14 mouse cellular contexts compared by ENCODE assay signal in the genomic region with DNA sequence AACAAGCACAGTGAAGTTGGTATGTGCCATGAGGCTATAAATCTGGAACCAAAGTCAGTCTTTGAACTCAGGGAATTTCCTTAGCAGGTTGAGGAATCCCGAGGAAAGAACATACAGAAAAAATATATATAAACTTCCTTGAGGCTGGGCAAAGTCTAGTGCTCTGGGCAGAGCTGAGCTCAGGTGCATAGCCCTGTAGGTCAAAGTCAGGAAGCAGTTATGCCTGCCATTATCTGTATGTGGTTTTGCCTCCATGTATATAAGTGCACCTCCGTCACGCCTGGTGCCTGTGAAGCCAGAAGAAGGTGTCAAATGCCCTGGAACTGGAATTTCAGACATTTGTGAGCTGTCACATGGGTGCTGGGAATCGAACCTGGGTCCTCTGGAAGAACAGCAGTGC. TPM values are rescaled to one million over a fixed set of nuclear protein-coding genes. Genes with fewer than 3 reads are reported as not detected.
DNase-seq lines count a peak whose midpoint lies in the region; ATAC-seq lines count a peak whose summit lies in the region.
"Had no signal": no experiment of that assay in that cellular context is flagged by ENCODE, and none has a peak within 500 bp of the region (broad histone marks: within the 10 kb centered on the region; RNA-seq: fewer than 3 reads in every experiment).

No protein-coding gene starts in this region.

- ATAC-seq in heart, embryonic 13.5 days (ENCODE audit: extremely low read depth, insufficient number of reproducible peaks, low FRiP score, low TSS enrichment), result no peak
- ATAC-seq in liver, embryonic 15.5 days (ENCODE audit: insufficient read depth), result no peak
- no peak for ATAC-seq in liver, embryonic 11.5 days (replicated peaks; ENCODE audit: low FRiP score)
- ATAC-seq in embryonic facial prominence, embryonic 14.5 days (ENCODE audit: low read depth), result no peak
- ATAC-seq in stomach, embryonic 14.5 days (ENCODE audit: insufficient number of reproducible peaks, insufficient read depth, low FRiP score, low read depth), result no peak

- no peak overlapping the region for H3K27ac ChIP-seq in heart, embryonic 13.5 days (replicated peaks)
- no peak overlapping the region for H3K27ac ChIP-seq in liver, embryonic 15.5 days (replicated peaks)
- H3K27ac ChIP-seq in liver, embryonic 11.5 days (ENCODE audit: low read depth, low read length), result no peak overlapping the region
- H3K27ac ChIP-seq in embryonic facial prominence, embryonic 14.5 days (replicated peaks; ENCODE audit: low read depth, low read length), result no peak overlapping the region
- no peak overlapping the region for H3K27ac ChIP-seq in stomach, embryonic 14.5 days (ENCODE audit: low read length)
- H3K27ac ChIP-seq: forebrain, embryonic 15.5 days had no signal

- DNase-seq in heart, postnatal 14 days, result no peak
- DNase-seq in liver, embryonic 11.5 days (ENCODE audit: low spot score), result no peak
- no peak for DNase-seq in embryonic facial prominence, embryonic 14.5 days (ENCODE audit: low spot score)
- no peak for DNase-seq in frontal cortex, postnatal 14 days (ENCODE audit: low spot score in 2 of 2)
- DNase-seq: adrenal gland, postnatal 14 days; gastrocnemius, postnatal 14 days; kidney, postnatal 10 days; retina, postnatal 1 day; thymus, postnatal 25 days had no signal

- intact Hi-C loops in heart, postnatal 14 days (cut with DNase I), result loop anchor here (5.0 kb wide), 1 partner anchor 93 kb away; a partner anchor contains a TSS

- H3K4me2 ChIP-seq in heart, embryonic 13.5 days, result peak overlapping the region; percentile 77
- H3K4me2 ChIP-seq in liver, embryonic 15.5 days, result peak overlapping the region; percentile 92
- no peak overlapping the region for H3K4me2 ChIP-seq in liver, embryonic 11.5 days
- peak overlapping the region; percentile 76; the same call in 1 of the 2 replicates for H3K4me2 ChIP-seq in embryonic facial prominence, embryonic 14.5 days (ENCODE audit: low read depth, low read length)
- peak overlapping the region; percentile 58 for H3K4me2 ChIP-seq in stomach, embryonic 14.5 days (replicated peaks; ENCODE audit: low read depth, low read length)

- no peak overlapping the region for H3K9ac ChIP-seq in heart, embryonic 13.5 days
- H3K9ac ChIP-seq in liver, embryonic 15.5 days, result no peak overlapping the region
- H3K9ac ChIP-seq in liver, embryonic 11.5 days (ENCODE audit: low read depth, low read length), result no peak overlapping the region
- H3K9ac ChIP-seq in embryonic facial prominence, embryonic 14.5 days (ENCODE audit: low read depth, low read length), result no peak overlapping the region
- no peak overlapping the region for H3K9ac ChIP-seq in stomach, embryonic 14.5 days (replicated peaks; ENCODE audit: low read depth, low read length)

- 81% methylated on average over 4 of the region's 4 CpGs for WGBS in heart, embryonic 13.5 days
- 55% methylated on average over 4 of the region's 4 CpGs for WGBS in liver, embryonic 15.5 days (ENCODE audit: insufficient replicate concordance)
- WGBS in liver, embryonic 11.5 days, result 81% methylated on average over 4 of the region's 4 CpGs
- 87% methylated on average over 4 of the region's 4 CpGs for WGBS in embryonic facial prominence, embryonic 14.5 days
- WGBS in stomach, embryonic 14.5 days, result 77% methylated on average over 4 of the region's 4 CpGs

- H3K36me3 ChIP-seq in heart, embryonic 13.5 days, result peaks cover 30% of the 10 kb centered on the region
- H3K36me3 ChIP-seq in liver, embryonic 15.5 days (replicated peaks), result no peaks in the 10 kb centered on the region
- H3K36me3 ChIP-seq in liver, embryonic 11.5 days (ENCODE audit: control insufficient read depth, insufficient read depth, low read length), result 0 out of 2 replicates have a peak, but pooled peaks cover 6% of the 10 kb centered on the region
- peaks cover 16% of the 10 kb centered on the region for H3K36me3 ChIP-seq in embryonic facial prominence, embryonic 14.5 days (ENCODE audit: control insufficient read depth, insufficient read depth, low read length)
- peaks cover 10% of the 10 kb centered on the region; the same call in 1 of the 2 replicates for H3K36me3 ChIP-seq in stomach, embryonic 14.5 days (ENCODE audit: control insufficient read depth, insufficient read depth, low read length)

- no peaks in the 10 kb centered on the region for H3K27me3 ChIP-seq in heart, embryonic 13.5 days (replicated peaks)
- no peaks in the 10 kb centered on the region for H3K27me3 ChIP-seq in liver, embryonic 15.5 days
- H3K27me3 ChIP-seq in liver, embryonic 11.5 days (replicated peaks; ENCODE audit: control insufficient read depth, insufficient read depth, low read length), result no peaks in the 10 kb centered on the region
- no peaks in the 10 kb centered on the region for H3K27me3 ChIP-seq in embryonic facial prominence, embryonic 14.5 days (replicated peaks; ENCODE audit: control insufficient read depth, insufficient read depth, low read length)
- H3K27me3 ChIP-seq in stomach, embryonic 14.5 days (ENCODE audit: control insufficient read depth, insufficient read depth, low read length), result no peaks in the 10 kb centered on the region
- H3K27me3 ChIP-seq: forebrain, embryonic 15.5 days had no signal

- H3K4me3 ChIP-seq in heart, embryonic 13.5 days, result peak overlapping the region; percentile 89; the same call in 1 of the 2 replicates
- H3K4me3 ChIP-seq in liver, embryonic 15.5 days (replicated peaks), result no peak overlapping the region
- H3K4me3 ChIP-seq in liver, embryonic 11.5 days (ENCODE audit: low read depth, low read length), result no peak overlapping the region
- no peak overlapping the region for H3K4me3 ChIP-seq in embryonic facial prominence, embryonic 14.5 days (ENCODE audit: low read depth, low read length)
- 0 out of 2 replicates have a peak overlapping the region, but pooled peaks have one; percentile 73 for H3K4me3 ChIP-seq in stomach, embryonic 14.5 days (ENCODE audit: low read depth, low read length)

- no peaks in the 10 kb centered on the region for H3K9me3 ChIP-seq in heart, embryonic 13.5 days
- H3K9me3 ChIP-seq in liver, embryonic 15.5 days (replicated peaks), result no peaks in the 10 kb centered on the region
- H3K9me3 ChIP-seq in liver, embryonic 11.5 days (ENCODE audit: control insufficient read depth, low read length), result no peaks in the 10 kb centered on the region
- no peaks in the 10 kb centered on the region for H3K9me3 ChIP-seq in embryonic facial prominence, embryonic 14.5 days (ENCODE audit: control insufficient read depth, low read length)
- no peaks in the 10 kb centered on the region for H3K9me3 ChIP-seq in stomach, embryonic 14.5 days (ENCODE audit: control insufficient read depth, low read depth, low read length)
- H3K9me3 ChIP-seq: forebrain, embryonic 15.5 days; megakaryocyte, embryonic 14.5 days had no signal

- H3K4me1 ChIP-seq in heart, embryonic 13.5 days, result peaks cover 23% of the 10 kb centered on the region
- peaks cover 34% of the 10 kb centered on the region for H3K4me1 ChIP-seq in liver, embryonic 15.5 days (replicated peaks)
- H3K4me1 ChIP-seq in liver, embryonic 11.5 days (replicated peaks; ENCODE audit: control insufficient read depth, insufficient read depth, low read length), result peaks cover 9% of the 10 kb centered on the region
- 0 out of 2 replicates have a peak, but pooled peaks cover 3% of the 10 kb centered on the region for H3K4me1 ChIP-seq in embryonic facial prominence, embryonic 14.5 days (ENCODE audit: control insufficient read depth, insufficient read depth, low read length)
- H3K4me1 ChIP-seq in stomach, embryonic 14.5 days (ENCODE audit: control insufficient read depth, insufficient read depth, low read length), result peaks cover 5% of the 10 kb centered on the region; the same call in 1 of the 2 replicates

RNA-seq across cellular contexts. Expression of a gene that starts 2.5 kb away (rescaled TPM):
- 7.7 and 9.9 TPM in 2 replicates for polyA plus RNA-seq in heart, embryonic 13.5 days (2015; fragmentation: Nextera tagmentation; extraction: Ambion mirVana)
- 1 to 10 TPM; 5.0 to 5.4 TPM for total RNA-seq in heart, postnatal 14 days (2021)
- 7.8 and 9.6 TPM in 2 replicates for polyA plus RNA-seq in liver, embryonic 15.5 days (2015; fragmentation: Nextera tagmentation; extraction: Ambion mirVana)
- polyA plus RNA-seq in liver, embryonic 11.5 days (2014; fragmentation: Nextera tagmentation; extraction: Ambion mirVana), result 10.1 and 10.9 TPM in 2 replicates
- polyA plus RNA-seq in embryonic facial prominence, embryonic 14.5 days (2014; fragmentation: Nextera tagmentation; extraction: Ambion mirVana), result 12.6 and 13.9 TPM in 2 replicates
- polyA plus RNA-seq in stomach, embryonic 14.5 days (2014; fragmentation: Nextera tagmentation; extraction: Ambion mirVana), result 18.7 and 21.2 TPM in 2 replicates

RNA-seq across cellular contexts. Expression of a gene that starts 18.9 kb away (rescaled TPM):
- polyA plus RNA-seq in heart, embryonic 13.5 days (2015; fragmentation: Nextera tagmentation; extraction: Ambion mirVana), result 68.6 and 84.6 TPM in 2 replicates
- total RNA-seq in heart, postnatal 14 days (2021), result 10 to 100 TPM; 46.5 to 47.9 TPM
- polyA plus RNA-seq in liver, embryonic 15.5 days (2015; fragmentation: Nextera tagmentation; extraction: Ambion mirVana), result 582 and 589 TPM in 2 replicates
- polyA plus RNA-seq in liver, embryonic 11.5 days (2014; fragmentation: Nextera tagmentation; extraction: Ambion mirVana), result 468 and 489 TPM in 2 replicates
- polyA plus RNA-seq in embryonic facial prominence, embryonic 14.5 days (2014; fragmentation: Nextera tagmentation; extraction: Ambion mirVana), result 65.5 and 75.8 TPM in 2 replicates
- polyA plus RNA-seq in stomach, embryonic 14.5 days (2014; fragmentation: Nextera tagmentation; extraction: Ambion mirVana), result 126 and 136 TPM in 2 replicates

RNA-seq across cellular contexts. Expression of a gene that starts 20.9 kb away (rescaled TPM):
- 0.99 and 1.1 TPM in 2 replicates for polyA plus RNA-seq in heart, embryonic 13.5 days (2015; fragmentation: Nextera tagmentation; extraction: Ambion mirVana)
- under 1 TPM in 1 of 2 experiments, not detected in 1; 0.12 TPM for total RNA-seq in heart, postnatal 14 days (2021)
- polyA plus RNA-seq in liver, embryonic 15.5 days (2015; fragmentation: Nextera tagmentation; extraction: Ambion mirVana), result 0.22 and 0.32 TPM in 2 replicates
- polyA plus RNA-seq in liver, embryonic 11.5 days (2014; fragmentation: Nextera tagmentation; extraction: Ambion mirVana), result 0.48 and 0.99 TPM in 2 replicates
- polyA plus RNA-seq in embryonic facial prominence, embryonic 14.5 days (2014; fragmentation: Nextera tagmentation; extraction: Ambion mirVana), result 8.1 and 8.7 TPM in 2 replicates
- polyA plus RNA-seq in stomach, embryonic 14.5 days (2014; fragmentation: Nextera tagmentation; extraction: Ambion mirVana), result 19.4 and 23.5 TPM in 2 replicates

RNA-seq across cellular contexts. Expression of a gene that starts 24.1 kb away (rescaled TPM):
- polyA plus RNA-seq in heart, embryonic 13.5 days (2015; fragmentation: Nextera tagmentation; extraction: Ambion mirVana), result 54.6 and 54.8 TPM in 2 replicates
- total RNA-seq in heart, postnatal 14 days (2021), result 10 to 100 TPM; 18.6 to 19.1 TPM
- 51.3 and 52.9 TPM in 2 replicates for polyA plus RNA-seq in liver, embryonic 15.5 days (2015; fragmentation: Nextera tagmentation; extraction: Ambion mirVana)
- polyA plus RNA-seq in liver, embryonic 11.5 days (2014; fragmentation: Nextera tagmentation; extraction: Ambion mirVana), result 102 and 106 TPM in 2 replicates
- 66.3 and 72.7 TPM in 2 replicates for polyA plus RNA-seq in embryonic facial prominence, embryonic 14.5 days (2014; fragmentation: Nextera tagmentation; extraction: Ambion mirVana)
- 73.5 and 79.8 TPM in 2 replicates for polyA plus RNA-seq in stomach, embryonic 14.5 days (2014; fragmentation: Nextera tagmentation; extraction: Ambion mirVana)

RNA-seq across cellular contexts. Expression of a gene that starts 24.4 kb away (rescaled TPM):
- 0.16 and 0.76 TPM in 2 replicates for polyA plus RNA-seq in heart, embryonic 13.5 days (2015; fragmentation: Nextera tagmentation; extraction: Ambion mirVana)
- total RNA-seq in heart, postnatal 14 days (2021), result under 1 TPM in 1 of 2 experiments, not detected in 1; 0.19 TPM
- 0.06 and 0.15 TPM in 2 replicates for polyA plus RNA-seq in liver, embryonic 15.5 days (2015; fragmentation: Nextera tagmentation; extraction: Ambion mirVana)
- 0.36 and 0.49 TPM in 2 replicates for polyA plus RNA-seq in liver, embryonic 11.5 days (2014; fragmentation: Nextera tagmentation; extraction: Ambion mirVana)
- 0.37 and 0.43 TPM in 2 replicates for polyA plus RNA-seq in embryonic facial prominence, embryonic 14.5 days (2014; fragmentation: Nextera tagmentation; extraction: Ambion mirVana)
- 0.49 and 0.88 TPM in 2 replicates for polyA plus RNA-seq in stomach, embryonic 14.5 days (2014; fragmentation: Nextera tagmentation; extraction: Ambion mirVana)

Comparison
In these comparisons a context has a peak if more than half of its experiments do, and no peak if none do; other contexts are left out.
1. H3K4me3 ChIP-seq: peak in heart, embryonic 13.5 days (single experiment) and stomach, embryonic 14.5 days (single experiment); none in liver, embryonic 15.5 days (single experiment), liver, embryonic 11.5 days (single experiment) and embryonic facial prominence, embryonic 14.5 days (single experiment).